Mouse (Mus musculus) cortical plate, adult 2 months (tissue): Measurements from ENCODE around the gene Fam122c.

Experiments
- CTCF ChIP-seq: fragments of 200-500 bp; IDR thresholded peaks from 2 replicates; pipeline ENCODE4 v1.5.1; 2011; ENCODE audit warnings: mild to moderate bottlenecking, control low read depth, low read length; ENCODE audit not compliant: insufficient read depth; ENCODE audit errors: extremely low read depth
- POLR2A ChIP-seq: fragments of 200-500 bp; IDR thresholded peaks from 2 replicates; pipeline ENCODE4 v1.6.1; 2011; ENCODE audit warnings: mild to moderate bottlenecking, low read length, control low read depth; ENCODE audit not compliant: insufficient read depth; ENCODE audit errors: extremely low read depth

- TF ChIP-seq CTCF (no peak), POLR2A (no peak)
Measured at GRCm38 (mm10) chrX:53321111-53321510, 47.9 kb downstream of the Fam122c start.
